7 mouse cellular contexts compared by ENCODE assay signal in the genomic region with DNA sequence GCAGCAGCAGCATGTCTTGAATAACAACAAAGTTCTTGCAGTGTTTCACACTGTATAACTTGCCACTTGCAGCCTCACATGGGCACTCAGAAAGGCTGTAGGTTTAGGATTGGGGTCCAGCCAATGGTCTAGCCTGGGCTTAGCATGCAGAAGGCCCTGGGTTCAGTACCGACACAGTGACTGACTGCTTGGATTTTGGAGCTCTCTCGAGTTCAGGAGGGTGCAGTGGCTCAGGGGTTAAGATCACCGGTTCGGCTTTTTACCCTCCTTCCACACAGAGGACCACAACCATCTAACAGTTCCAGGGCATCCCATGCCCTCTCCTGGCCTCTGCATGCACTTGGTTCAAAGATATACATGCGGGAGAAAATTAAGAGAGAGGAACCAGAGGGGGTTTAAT. TPM values are rescaled to one million over a fixed set of nuclear protein-coding genes. Genes with fewer than 3 reads are reported as not detected.
A peak's percentile ranks its signal among the peaks of the same experiment; 100 is the strongest.
DNase-seq lines count a peak whose midpoint lies in the region; ATAC-seq and TF ChIP-seq lines count a peak whose summit lies in the region.

No protein-coding gene starts in this region.

- 18% methylated on average over 5 of the region's 5 CpGs for WGBS in lung, embryonic 14.5 days
- WGBS in intestine, postnatal 0 days = 24% methylated on average over 5 of the region's 5 CpGs
- WGBS in neural tube, embryonic 15.5 days = 25% methylated on average over 5 of the region's 5 CpGs

- TF ChIP-seq POLR2A in embryonic fibroblast, embryonic 13.5 days (IDR thresholded peaks at IDR 0.05; ENCODE audit: low read depth, low read length) = no peak

- intact Hi-C loops in left cerebral cortex, postnatal 10 days (cut with DNase I) = no loop called here
- intact Hi-C loops in left cerebral cortex, postnatal 4 days (cut with DNase I) = no loop called here

- no peak for TF ChIP-seq CTCF in lung, embryonic 14.5 days (IDR thresholded peaks at IDR 0.05; ENCODE audit: low read depth)
- no peak for TF ChIP-seq CTCF in embryonic fibroblast, embryonic 13.5 days (IDR thresholded peaks at IDR 0.05; ENCODE audit: borderline replicate concordance, insufficient read depth, low read length)
- TF ChIP-seq CTCF in intestine, postnatal 0 days (IDR thresholded peaks at IDR 0.05; ENCODE audit: low read depth) = no peak

- peak overlapping the region; percentile 91 for H3K9ac ChIP-seq in lung, embryonic 14.5 days
- peak overlapping the region; percentile 79; the same call in 1 of the 2 replicates for H3K9ac ChIP-seq in intestine, postnatal 0 days (ENCODE audit: low read depth, low read length)
- peak overlapping the region; percentile 99 for H3K9ac ChIP-seq in neural tube, embryonic 15.5 days (replicated peaks)

- peaks cover 9% of the 10 kb centered on the region; the same call in 1 of the 2 replicates for H3K36me3 ChIP-seq in lung, embryonic 14.5 days (ENCODE audit: insufficient read depth)
- peaks cover 2% of the 10 kb centered on the region; the same call in 1 of the 2 replicates for H3K36me3 ChIP-seq in intestine, postnatal 0 days (ENCODE audit: control insufficient read depth, insufficient read depth)
- peaks cover 11% of the 10 kb centered on the region for H3K36me3 ChIP-seq in neural tube, embryonic 15.5 days

- peak overlapping the region; percentile 88 for H3K4me3 ChIP-seq in lung, embryonic 14.5 days (ENCODE audit: low read depth, low read length)
- H3K4me3 ChIP-seq in embryonic fibroblast, embryonic 13.5 days (ENCODE audit: insufficient read depth, low read length) = peak overlapping the region; percentile 90
- H3K4me3 ChIP-seq in intestine, postnatal 0 days (ENCODE audit: low read depth, low read length) = peak overlapping the region; percentile 64
- peak overlapping the region; percentile 64 for H3K4me3 ChIP-seq in neural tube, embryonic 15.5 days (replicated peaks)

- no peak for ATAC-seq in lung, embryonic 14.5 days (ENCODE audit: insufficient read depth)
- no peak for ATAC-seq in intestine, postnatal 0 days
- ATAC-seq in neural tube, embryonic 15.5 days (ENCODE audit: low FRiP score) = no peak

- H3K27ac ChIP-seq in lung, embryonic 14.5 days (ENCODE audit: low read depth) = peak overlapping the region; percentile 98; the same call in 1 of the 2 replicates
- H3K27ac ChIP-seq in embryonic fibroblast, embryonic 13.5 days (ENCODE audit: insufficient read depth, low read length) = peak overlapping the region; percentile 65
- H3K27ac ChIP-seq in intestine, postnatal 0 days (ENCODE audit: low read depth, low read length) = no peak overlapping the region
- H3K27ac ChIP-seq in neural tube, embryonic 15.5 days (replicated peaks) = peak overlapping the region; percentile 98

- DNase-seq in lung, embryonic 14.5 days = no peak
- DNase-seq in lung, postnatal 4 days = no peak
- DNase-seq in left cerebral cortex, postnatal 10 days (ENCODE audit: extremely low spot score in 1 of 2, low spot score in 2 of 2) = no peak
- no peak for DNase-seq in left cerebral cortex, postnatal 4 days

- H3K4me2 ChIP-seq in lung, embryonic 14.5 days = peak overlapping the region; percentile 98
- H3K4me2 ChIP-seq in intestine, postnatal 0 days (replicated peaks; ENCODE audit: low read depth) = peak overlapping the region; percentile 82
- H3K4me2 ChIP-seq in neural tube, embryonic 15.5 days = peak overlapping the region; percentile 96

- no peaks in the 10 kb centered on the region for H3K27me3 ChIP-seq in lung, embryonic 14.5 days (ENCODE audit: insufficient read depth, low read length)
- H3K27me3 ChIP-seq in intestine, postnatal 0 days (replicated peaks; ENCODE audit: control insufficient read depth, insufficient read depth, low read length) = no peaks in the 10 kb centered on the region
- H3K27me3 ChIP-seq in neural tube, embryonic 15.5 days (replicated peaks) = no peaks in the 10 kb centered on the region

- H3K9me3 ChIP-seq in lung, embryonic 14.5 days (ENCODE audit: low read depth, low read length) = no peaks in the 10 kb centered on the region
- H3K9me3 ChIP-seq in intestine, postnatal 0 days (ENCODE audit: control insufficient read depth) = no peaks in the 10 kb centered on the region
- no peaks in the 10 kb centered on the region for H3K9me3 ChIP-seq in neural tube, embryonic 15.5 days (replicated peaks)

- H3K4me1 ChIP-seq in lung, embryonic 14.5 days (ENCODE audit: insufficient read depth) = 0 out of 2 replicates have a peak, but pooled peaks cover 3% of the 10 kb centered on the region
- H3K4me1 ChIP-seq in embryonic fibroblast, embryonic 13.5 days (ENCODE audit: control insufficient read depth, insufficient read depth, low read length) = peaks cover 9% of the 10 kb centered on the region
- peaks cover 11% of the 10 kb centered on the region; the same call in 1 of the 2 replicates for H3K4me1 ChIP-seq in intestine, postnatal 0 days (replicated peaks; ENCODE audit: control insufficient read depth, insufficient read depth, low read length)
- H3K4me1 ChIP-seq in neural tube, embryonic 15.5 days = peaks cover 43% of the 10 kb centered on the region

RNA-seq across cellular contexts. Expression of gene Pgls, which starts 1.0 kb away (rescaled TPM):
- 251 and 253 TPM in 2 replicates for polyA plus RNA-seq in lung, embryonic 14.5 days (2014; fragmentation: Nextera tagmentation; extraction: Ambion mirVana)
- polyA plus RNA-seq in embryonic fibroblast, embryonic 13.5 days (2011; ENCODE audit: insufficient read length, low read depth, missing spikeins) = 86.0 and 99.4 TPM in 2 replicates
- polyA plus RNA-seq in intestine, postnatal 0 days (2015; fragmentation: Nextera tagmentation; extraction: Ambion mirVana) = 152 and 154 TPM in 2 replicates
- 223 and 232 TPM in 2 replicates for polyA plus RNA-seq in neural tube, embryonic 15.5 days (2015; fragmentation: Nextera tagmentation; extraction: Ambion mirVana)
- total RNA-seq in left cerebral cortex, postnatal 10 days (2021) = 10 to 100 TPM; 63.1 to 75.1 TPM
- total RNA-seq in left cerebral cortex, postnatal 4 days (2021) = 10 to 100 TPM; 85.7 to 97.3 TPM

RNA-seq across cellular contexts. Expression of gene Fam129c, which starts 6.4 kb away (rescaled TPM):
- polyA plus RNA-seq in lung, embryonic 14.5 days (2014; fragmentation: Nextera tagmentation; extraction: Ambion mirVana) = 2.4 and 4.6 TPM in 2 replicates
- 1.8 and 3.0 TPM in 2 replicates for polyA plus RNA-seq in embryonic fibroblast, embryonic 13.5 days (2011; ENCODE audit: insufficient read length, low read depth, missing spikeins)
- polyA plus RNA-seq in intestine, postnatal 0 days (2015; fragmentation: Nextera tagmentation; extraction: Ambion mirVana) = 0.47 and 0.77 TPM in 2 replicates
- 8.4 and 10.2 TPM in 2 replicates for polyA plus RNA-seq in neural tube, embryonic 15.5 days (2015; fragmentation: Nextera tagmentation; extraction: Ambion mirVana)
- total RNA-seq in left cerebral cortex, postnatal 10 days (2021) = 1 to 10 TPM; 3.4 to 3.5 TPM
- total RNA-seq in left cerebral cortex, postnatal 4 days (2021) = 1 to 10 TPM; 7.9 to 8.0 TPM

RNA-seq across cellular contexts. Expression of gene Colgalt1, which starts 19.8 kb away (rescaled TPM):
- polyA plus RNA-seq in lung, embryonic 14.5 days (2014; fragmentation: Nextera tagmentation; extraction: Ambion mirVana) = 87.5 and 90.5 TPM in 2 replicates
- polyA plus RNA-seq in embryonic fibroblast, embryonic 13.5 days (2011; ENCODE audit: insufficient read length, low read depth, missing spikeins) = 147 and 163 TPM in 2 replicates
- polyA plus RNA-seq in intestine, postnatal 0 days (2015; fragmentation: Nextera tagmentation; extraction: Ambion mirVana) = 43.3 and 44.5 TPM in 2 replicates
- polyA plus RNA-seq in neural tube, embryonic 15.5 days (2015; fragmentation: Nextera tagmentation; extraction: Ambion mirVana) = 73.4 and 76.9 TPM in 2 replicates
- 10 to 100 TPM; 65.9 to 71.6 TPM for total RNA-seq in left cerebral cortex, postnatal 10 days (2021)
- total RNA-seq in left cerebral cortex, postnatal 4 days (2021) = 10 to 100 TPM; 88.2 to 88.6 TPM

RNA-seq across cellular contexts. Expression of gene Slc27a1, which starts 22.3 kb away (rescaled TPM):
- polyA plus RNA-seq in lung, embryonic 14.5 days (2014; fragmentation: Nextera tagmentation; extraction: Ambion mirVana) = 18.5 and 19.9 TPM in 2 replicates
- polyA plus RNA-seq in embryonic fibroblast, embryonic 13.5 days (2011; ENCODE audit: insufficient read length, low read depth, missing spikeins) = 13.7 and 17.7 TPM in 2 replicates
- 14.5 and 14.9 TPM in 2 replicates for polyA plus RNA-seq in intestine, postnatal 0 days (2015; fragmentation: Nextera tagmentation; extraction: Ambion mirVana)
- 83.0 and 85.9 TPM in 2 replicates for polyA plus RNA-seq in neural tube, embryonic 15.5 days (2015; fragmentation: Nextera tagmentation; extraction: Ambion mirVana)
- 10 to 100 TPM; 69.5 to 73.6 TPM for total RNA-seq in left cerebral cortex, postnatal 10 days (2021)
- 10 to 100 TPM; 60.5 to 71.1 TPM for total RNA-seq in left cerebral cortex, postnatal 4 days (2021)

RNA-seq across cellular contexts. Expression of gene Nxnl1, which starts 24.6 kb away (rescaled TPM):
- 0.07 TPM in 1 of 2 replicates, not detected in the other for polyA plus RNA-seq in lung, embryonic 14.5 days (2014; fragmentation: Nextera tagmentation; extraction: Ambion mirVana)
- polyA plus RNA-seq in embryonic fibroblast, embryonic 13.5 days (2011; ENCODE audit: insufficient read length, low read depth, missing spikeins) = not detected in 2 replicates
- not detected in 2 replicates for polyA plus RNA-seq in intestine, postnatal 0 days (2015; fragmentation: Nextera tagmentation; extraction: Ambion mirVana)
- 0.15 TPM in 1 of 2 replicates, not detected in the other for polyA plus RNA-seq in neural tube, embryonic 15.5 days (2015; fragmentation: Nextera tagmentation; extraction: Ambion mirVana)
- total RNA-seq in left cerebral cortex, postnatal 10 days (2021) = not detected
- total RNA-seq in left cerebral cortex, postnatal 4 days (2021) = not detected
